Mouse (Mus musculus): ENCODE data around the gene 4930412O13Rik. TPM values are rescaled to one million over a fixed set of nuclear protein-coding genes. Genes with fewer than 3 reads are reported as not detected.

The 4930412O13Rik gene
- polyA plus RNA-seq, 1 experiment from 2014 or later, result 3.3 TPM

DNA sequence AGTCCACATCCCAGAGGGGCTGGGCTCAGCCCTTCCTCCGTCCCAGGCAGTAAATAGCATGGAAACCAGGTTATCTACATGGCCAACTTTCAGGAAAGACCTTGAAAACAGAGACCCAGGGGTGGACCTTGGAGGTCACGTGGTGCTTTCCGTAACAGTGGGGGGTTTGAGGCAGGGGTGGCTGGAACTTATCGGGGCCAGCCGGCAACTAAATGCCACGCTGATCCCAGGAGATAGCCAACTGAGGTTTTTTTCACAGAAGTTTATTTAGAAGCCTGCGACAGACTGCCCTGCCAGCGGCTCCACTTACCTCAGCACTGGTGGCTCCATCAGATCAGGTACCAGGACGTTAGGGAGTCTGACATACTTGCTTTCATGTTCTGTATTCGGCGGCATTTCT lies 24.9 kb downstream of the 4930412O13Rik start:
- Histone ChIP-seq H3K9ac (ENCODE audit: low read depth, low read length) (no peak overlapping the region), H3K27ac (no peak overlapping the region), H3K9me3 (replicated peaks; ENCODE audit: low read length) (no peaks in the 10 kb centered on the region), H3K4me2 (ENCODE audit: low read length) (peak overlapping the region; percentile 43), H3K4me3 (replicated peaks; ENCODE audit: low read depth, low read length) (peak overlapping the region; percentile 24), H3K4me1 (replicated peaks; ENCODE audit: insufficient read depth, low read length) (no peaks in the 10 kb centered on the region), H3K36me3 (ENCODE audit: insufficient read depth, low read length) (no peaks in the 10 kb centered on the region), H3K27me3 (ENCODE audit: insufficient read depth, low read length) (no peaks in the 10 kb centered on the region)
- TF ChIP-seq CTCF (IDR thresholded peaks at IDR 0.05; ENCODE audit: low read depth), result no peak
- ATAC-seq (replicated peaks; ENCODE audit: low FRiP score, low read depth) (peak; percentile 25; the same call in 1 of the 2 replicates), DNase-seq (ENCODE audit: low spot score) (no peak)
- 5% methylated on average over 11 of the region's 11 CpGs for WGBS

DNA sequence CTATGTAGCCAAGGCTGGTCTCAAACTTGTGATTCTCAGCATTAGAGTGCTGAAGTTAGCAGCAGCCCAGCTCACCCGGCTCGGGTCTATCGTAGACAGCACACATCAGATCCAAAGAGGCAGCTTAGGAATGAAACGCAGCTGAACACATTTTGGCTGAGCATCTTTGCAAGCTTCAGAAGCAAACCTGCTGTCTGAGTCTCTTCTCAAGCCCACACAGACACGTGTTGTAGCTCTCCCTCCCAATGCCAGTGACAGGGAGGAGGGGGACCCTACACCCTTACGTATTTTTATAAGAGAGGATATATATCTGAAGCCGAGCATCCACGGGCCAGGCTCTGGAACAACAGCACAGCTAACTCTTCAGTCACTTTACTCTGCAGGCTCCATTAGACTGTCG lies 36.5 kb downstream of the 4930412O13Rik start:
- no peak overlapping the region for H3K4me2 ChIP-seq (ENCODE audit: low read length)
- no peaks in the 10 kb centered on the region for H3K4me1 ChIP-seq (replicated peaks; ENCODE audit: insufficient read depth, low read length)
- H3K4me3 ChIP-seq (replicated peaks; ENCODE audit: low read depth, low read length), result no peak overlapping the region
- no peaks in the 10 kb centered on the region for H3K27me3 ChIP-seq (ENCODE audit: insufficient read depth, low read length)
- no peak for TF ChIP-seq CTCF (IDR thresholded peaks at IDR 0.05; ENCODE audit: low read depth)
- DNase-seq (ENCODE audit: low spot score), result no peak
- 82% methylated on average over 9 of the region's 9 CpGs for WGBS
- H3K27ac ChIP-seq, result peak overlapping the region; percentile 79; the same call in 1 of the 2 replicates
- no peak for ATAC-seq (replicated peaks; ENCODE audit: low FRiP score, low read depth)
- no peaks in the 10 kb centered on the region for H3K9me3 ChIP-seq (replicated peaks; ENCODE audit: low read length)
- H3K9ac ChIP-seq (ENCODE audit: low read depth, low read length), result no peak overlapping the region
- peaks cover 17% of the 10 kb centered on the region for H3K36me3 ChIP-seq (ENCODE audit: insufficient read depth, low read length)

DNA sequence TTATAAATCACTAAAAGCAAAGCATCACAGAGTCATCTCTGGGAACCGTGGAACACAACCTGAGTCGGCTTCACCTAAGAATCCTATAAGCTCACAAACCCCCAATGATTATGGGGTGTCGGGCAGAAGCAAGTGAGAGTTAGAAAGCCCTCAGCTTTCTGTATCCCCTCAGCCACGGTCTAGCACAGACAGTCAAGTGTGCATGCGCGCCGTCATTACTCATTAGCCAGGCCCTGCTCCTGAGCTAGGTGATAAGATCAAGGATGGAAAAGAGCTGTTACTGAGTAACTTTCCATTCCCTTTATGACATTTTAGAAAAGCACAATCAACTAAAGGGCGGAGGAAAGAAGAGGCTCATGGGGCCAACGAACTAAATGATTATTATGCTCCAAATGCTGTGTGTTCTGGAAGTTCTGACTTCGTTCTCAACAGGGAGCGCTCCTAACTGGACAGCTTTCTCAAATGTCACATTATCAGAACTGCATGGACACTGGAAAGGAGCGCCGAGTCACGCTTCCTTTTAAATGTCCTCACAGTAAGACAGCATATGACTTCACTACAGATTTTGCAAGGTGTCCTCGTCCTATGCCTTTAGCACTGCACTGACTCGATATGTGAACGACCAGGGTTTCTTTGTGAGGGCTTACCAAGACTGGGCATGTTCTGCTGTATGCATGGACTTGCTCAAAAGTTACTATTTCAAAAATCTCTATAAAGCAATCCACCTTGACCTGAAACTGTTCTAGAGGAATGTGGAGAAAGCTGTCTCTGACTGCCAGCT lies 37.8 kb downstream of the 4930412O13Rik start:
- ATAC-seq (replicated peaks; ENCODE audit: low FRiP score, low read depth), result peak; percentile 90
- Histone ChIP-seq H3K9ac (ENCODE audit: low read depth, low read length) (no peak overlapping the region), H3K36me3 (ENCODE audit: insufficient read depth, low read length) (peaks cover 17% of the 10 kb centered on the region), H3K4me3 (replicated peaks; ENCODE audit: low read depth, low read length) (no peak overlapping the region), H3K4me2 (ENCODE audit: low read length) (0 out of 2 replicates have a peak overlapping the region, but pooled peaks have one; percentile 21), H3K9me3 (replicated peaks; ENCODE audit: low read length) (no peaks in the 10 kb centered on the region), H3K4me1 (replicated peaks; ENCODE audit: insufficient read depth, low read length) (no peaks in the 10 kb centered on the region), H3K27ac (peak overlapping the region; percentile 79), H3K27me3 (ENCODE audit: insufficient read depth, low read length) (no peaks in the 10 kb centered on the region)
- TF ChIP-seq CTCF (IDR thresholded peaks at IDR 0.05; ENCODE audit: low read depth), result no peak
- WGBS, result 72% methylated on average over 17 of the region's 17 CpGs
- peak; percentile 59 for DNase-seq (ENCODE audit: low spot score)

DNA sequence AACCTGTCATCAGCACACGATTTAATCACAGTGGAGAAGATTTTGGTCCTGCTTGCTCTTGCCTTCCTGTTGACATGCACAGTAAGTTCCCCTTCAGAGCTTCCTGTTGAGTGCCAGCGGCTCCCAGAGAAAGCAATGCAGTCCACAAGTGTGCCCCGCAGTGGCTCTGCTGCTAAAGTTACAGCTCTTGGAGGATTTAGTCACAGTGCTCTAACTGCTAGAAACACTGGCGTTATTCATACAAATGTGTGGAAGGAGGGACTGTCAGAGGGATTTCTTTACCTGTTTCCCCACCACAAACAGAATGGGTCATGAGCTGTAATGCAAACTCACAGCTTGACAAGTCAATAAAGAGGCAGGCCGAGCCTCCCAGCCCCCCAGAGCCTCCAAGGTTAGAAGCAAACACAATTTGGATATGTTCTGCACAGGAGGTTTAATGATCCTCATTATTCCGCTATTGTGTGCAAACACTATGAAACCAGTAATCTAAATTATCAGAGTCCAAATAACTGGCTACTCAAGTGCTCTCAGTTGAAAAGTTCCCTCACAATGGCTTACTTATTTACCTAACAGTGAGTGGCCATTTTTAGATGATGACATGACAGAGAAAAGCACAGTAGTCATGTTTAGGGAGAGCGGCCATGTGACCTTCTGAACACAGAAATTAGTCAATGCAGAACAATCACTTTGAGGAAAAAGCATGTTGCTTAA lies 45.3 kb downstream of the 4930412O13Rik start:
- TF ChIP-seq CTCF (IDR thresholded peaks at IDR 0.05; ENCODE audit: low read depth), result no peak
- Histone ChIP-seq H3K27ac (no peak overlapping the region), H3K4me1 (replicated peaks; ENCODE audit: insufficient read depth, low read length) (no peaks in the 10 kb centered on the region), H3K4me3 (replicated peaks; ENCODE audit: low read depth, low read length) (no peak overlapping the region), H3K9me3 (replicated peaks; ENCODE audit: low read length) (no peaks in the 10 kb centered on the region), H3K9ac (ENCODE audit: low read depth, low read length) (no peak overlapping the region), H3K36me3 (ENCODE audit: insufficient read depth, low read length) (no peaks in the 10 kb centered on the region), H3K4me2 (ENCODE audit: low read length) (no peak overlapping the region), H3K27me3 (ENCODE audit: insufficient read depth, low read length) (no peaks in the 10 kb centered on the region)
- WGBS, result 47% methylated on average over 7 of the region's 7 CpGs
- DNase-seq (ENCODE audit: low spot score) (peak; percentile 35), ATAC-seq (replicated peaks; ENCODE audit: low FRiP score, low read depth) (peak; percentile 46)

DNA sequence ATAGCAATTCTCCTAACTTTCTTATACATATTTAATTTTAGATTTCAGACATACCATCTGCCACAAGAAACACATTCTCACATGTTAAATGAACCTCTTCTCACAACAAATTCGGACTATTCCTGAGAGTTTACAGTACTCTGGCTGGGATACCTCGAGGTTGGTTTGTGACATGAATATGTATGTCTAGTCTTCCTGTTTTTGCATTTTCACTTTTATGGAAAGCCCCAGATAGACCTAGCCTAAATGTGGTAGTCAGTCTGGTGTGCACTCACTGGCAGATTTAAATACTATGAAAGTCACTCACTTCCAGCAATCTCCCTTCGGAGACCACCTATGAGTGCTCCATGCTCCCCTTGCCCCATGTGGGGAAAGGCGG lies 45.8 kb downstream of the 4930412O13Rik start:
- H3K27me3 ChIP-seq (ENCODE audit: insufficient read depth, low read length), result no peaks in the 10 kb centered on the region
- no peaks in the 10 kb centered on the region for H3K4me1 ChIP-seq (replicated peaks; ENCODE audit: insufficient read depth, low read length)
- 79% methylated on average over 4 of the region's 4 CpGs for WGBS
- no peak overlapping the region for H3K27ac ChIP-seq
- no peaks in the 10 kb centered on the region for H3K9me3 ChIP-seq (replicated peaks; ENCODE audit: low read length)
- H3K4me2 ChIP-seq (ENCODE audit: low read length), result no peak overlapping the region
- TF ChIP-seq CTCF (IDR thresholded peaks at IDR 0.05; ENCODE audit: low read depth), result no peak
- H3K36me3 ChIP-seq (ENCODE audit: insufficient read depth, low read length), result no peaks in the 10 kb centered on the region
- ATAC-seq (replicated peaks; ENCODE audit: low FRiP score, low read depth) (no peak), DNase-seq (ENCODE audit: low spot score) (no peak)
- H3K4me3 ChIP-seq (replicated peaks; ENCODE audit: low read depth, low read length), result no peak overlapping the region
- H3K9ac ChIP-seq (ENCODE audit: low read depth, low read length), result no peak overlapping the region

Other genes starting within 250 kb of the 4930412O13Rik start
- gene 9230102O04Rik, start 8.3 kb downstream of the 4930412O13Rik start, polyA plus RNA-seq (2015; fragmentation: Nextera tagmentation; extraction: Ambion mirVana), result 12.5 and 18.7 TPM in 2 replicates
- 95.1 and 99.1 TPM in 2 replicates for gene Gata3, start 8.8 kb downstream of the 4930412O13Rik start, polyA plus RNA-seq (2015; fragmentation: Nextera tagmentation; extraction: Ambion mirVana)
- 12.6 and 13.7 TPM in 2 replicates for gene Taf3, start 167.3 kb downstream of the 4930412O13Rik start, polyA plus RNA-seq (2015; fragmentation: Nextera tagmentation; extraction: Ambion mirVana)
- 1,000 and 1,009 TPM in 2 replicates for gene Atp5c1, start 199.3 kb downstream of the 4930412O13Rik start, polyA plus RNA-seq (2015; fragmentation: Nextera tagmentation; extraction: Ambion mirVana)
- 28.3 TPM in 2 replicates for gene Kin, start 199.3 kb downstream of the 4930412O13Rik start, polyA plus RNA-seq (2015; fragmentation: Nextera tagmentation; extraction: Ambion mirVana)